Mouse (Mus musculus): ENCODE results near the gene Sh3bp5.

DNA sequence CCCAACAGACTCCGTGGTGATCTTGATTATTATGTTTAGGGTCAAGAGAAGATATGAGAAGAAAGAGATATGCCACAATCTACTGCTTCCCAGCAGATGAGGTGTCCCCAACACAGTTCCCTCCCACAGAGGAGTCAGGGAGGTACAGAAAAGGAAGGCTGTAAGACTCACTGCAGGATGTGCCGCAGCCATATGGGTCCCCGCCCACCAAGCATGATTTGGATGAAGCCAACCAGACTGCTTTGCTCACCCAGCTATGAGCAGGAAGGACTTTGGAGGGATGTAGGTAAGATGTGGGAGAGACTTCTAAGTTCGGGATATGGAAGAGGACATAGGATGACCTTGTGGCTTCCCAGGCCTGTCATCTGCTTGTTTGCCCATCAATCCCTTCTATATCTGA lies 25.1 kb downstream of the Sh3bp5 start:
- TF ChIP-seq CTCF (IDR thresholded peaks at IDR 0.05) (no peak), EP300 (IDR thresholded peaks at IDR 0.05) (no peak)
